Mouse (Mus musculus) kidney, adult 2 months (tissue): ENCODE data around the gene Timm50.
A peak's percentile ranks its signal among the peaks of the same experiment; 100 is the strongest.

Source experiments
- CTCF ChIP-seq: fragments of 200-500 bp; conservative IDR thresholded peaks from 2 replicates; pipeline ENCODE4 v1.5.1; 2011; ENCODE audit warnings: low read depth, mild to moderate bottlenecking, control low read depth, low read length, moderate library complexity, mixed read lengths; ENCODE audit not compliant: insufficient read depth, insufficient read length
- POLR2A ChIP-seq: fragments of 200-500 bp; IDR thresholded peaks from one replicate; pipeline ENCODE4 v1.6.1; 2011; ENCODE audit warnings: low read depth, low read length, control low read depth

- TF ChIP-seq CTCF (peak; percentile 68), POLR2A (no peak)
Measured at GRCm38 (mm10) chr7:28298837-28299625, 12.8 kb downstream of the Timm50 start.
